Mouse (Mus musculus): ENCODE measurements at regions not wholly inside any gene's neighbourhood (a gene's known extent, or its start where the extent isn't known, plus 50 kb on each side); places are given as distances from the start of the nearest gene placed in this dataset.
A peak's percentile ranks its signal among the peaks of the same experiment; 100 is the strongest.
"Not testable (repeated sequence)": the region's sequence is repeated elsewhere in the genome, so short reads cannot be mapped to it uniquely, and the experiment has no call there.

- intact Hi-C loops (cut with DNase I), result no loop called here
- no peak for TF ChIP-seq CTCF (IDR thresholded peaks at IDR 0.05)
- Histone ChIP-seq H3K4me3 (no peak overlapping the region), H3K27ac (no peak overlapping the region)
- DNase-seq, result no peak
Measured at GRCm38 (mm10) chr13:5570386-5570785, 290.9 kb upstream of the Klf6 start.

GRCm38 (mm10) chr13:5576568-5576967 lies 284.7 kb upstream of the Klf6 start:
- Histone ChIP-seq H3K4me3 (no peak overlapping the region), H3K27ac (no peak overlapping the region)
- intact Hi-C loops (cut with DNase I), result no loop called here
- DNase-seq, result no peak
- no peak for TF ChIP-seq CTCF (IDR thresholded peaks at IDR 0.05)

- H3K4me3 ChIP-seq; intact Hi-C loops (cut with DNase I); H3K27ac ChIP-seq; DNase-seq: not testable (repeated sequence)
Measured at GRCm38 (mm10) chr13:5583681-5584080, 277.6 kb upstream of the Klf6 start.

GRCm38 (mm10) chr13:5587196-5587595 lies 274.1 kb upstream of the Klf6 start:
- no peak overlapping the region for H3K4me3 ChIP-seq
- no peak for DNase-seq
- intact Hi-C loops (cut with DNase I), result no loop called here
- no peak for TF ChIP-seq CTCF (IDR thresholded peaks at IDR 0.05)
- no peak overlapping the region for H3K27ac ChIP-seq

- Histone ChIP-seq H3K27ac (peak overlapping the region; percentile 78), H3K4me3 (no peak overlapping the region)
- DNase-seq, result peak; percentile 18
- TF ChIP-seq CTCF (IDR thresholded peaks at IDR 0.05), result no peak
- intact Hi-C loops (cut with DNase I), result no loop called here
Measured at GRCm38 (mm10) chr13:5591286-5591685, 270.0 kb upstream of the Klf6 start.

GRCm38 (mm10) chr13:5591837-5592555 lies 269.3 kb upstream of the Klf6 start:
- DNase-seq, result no peak
- intact Hi-C loops (cut with DNase I), result no loop called here
- Histone ChIP-seq H3K27ac (peak overlapping the region; percentile 78), H3K4me3 (peak overlapping the region; percentile 17; the same call in 1 of the 2 replicates)
- TF ChIP-seq CTCF (IDR thresholded peaks at IDR 0.05), result no peak

GRCm38 (mm10) chr13:5592556-5593061 lies 268.7 kb upstream of the Klf6 start:
- H3K4me3 ChIP-seq, result no peak overlapping the region; the same call in 1 of the 2 replicates
- no peak for TF ChIP-seq CTCF (IDR thresholded peaks at IDR 0.05)
- H3K27ac ChIP-seq, result peak overlapping the region; percentile 78
- intact Hi-C loops (cut with DNase I), result no loop called here
- no peak for DNase-seq

- DNase-seq, result no peak
- intact Hi-C loops (cut with DNase I), result loop anchor here (5.0 kb wide), 2 partner anchors 111 to 829 kb away; no protein-coding TSS in a partner anchor
Measured at GRCm38 (mm10) chr13:5601648-5602047, 259.6 kb upstream of the Klf6 start.

GRCm38 (mm10) chr13:5603905-5604596 lies 257.2 kb upstream of the Klf6 start:
- no peak for DNase-seq
- no peak for TF ChIP-seq CTCF (IDR thresholded peaks at IDR 0.05)
- Histone ChIP-seq H3K4me3 (peak overlapping the region; percentile 21; the same call in 1 of the 2 replicates), H3K27ac (peak overlapping the region; percentile 85)
- intact Hi-C loops (cut with DNase I), result loop anchor here (2.0 to 5.0 kb wide), 3 partner anchors 108 to 832 kb away; partner anchors contain the start of gene Klf6

More at GRCm38 (mm10) chr13:5601648-5602047, 259.6 kb upstream of the Klf6 start:
- Histone ChIP-seq H3K27ac (no peak overlapping the region), H3K4me3 (no peak overlapping the region)
- TF ChIP-seq CTCF (IDR thresholded peaks at IDR 0.05), result no peak

GRCm38 (mm10) chr13:5605418-5605817 lies 255.9 kb upstream of the Klf6 start:
- H3K27ac ChIP-seq, result peak overlapping the region; percentile 85
- intact Hi-C loops (cut with DNase I), result loop anchor here (2.0 kb wide), 1 partner anchor 255 kb away; the partner anchor contains the start of gene Klf6
- DNase-seq, result no peak
- no peak for TF ChIP-seq CTCF (IDR thresholded peaks at IDR 0.05)
- no peak overlapping the region for H3K4me3 ChIP-seq

- H3K27ac ChIP-seq, result no peak overlapping the region
- TF ChIP-seq CTCF (IDR thresholded peaks at IDR 0.05), result no peak
- intact Hi-C loops (cut with DNase I), result no loop called here
- no peak overlapping the region for H3K4me3 ChIP-seq
- DNase-seq, result no peak
Measured at GRCm38 (mm10) chr13:5607462-5607861, 253.8 kb upstream of the Klf6 start.

GRCm38 (mm10) chr13:5614186-5614737 lies 247.0 kb upstream of the Klf6 start:
- intact Hi-C loops (cut with DNase I), result no loop called here
- no peak overlapping the region for H3K4me3 ChIP-seq
- H3K27ac ChIP-seq, result peak overlapping the region; percentile 81
- peak; percentile 33 for DNase-seq
- TF ChIP-seq CTCF (IDR thresholded peaks at IDR 0.05), result no peak

GRCm38 (mm10) chr13:5614833-5615232 lies 246.4 kb upstream of the Klf6 start:
- H3K27ac ChIP-seq, result peak overlapping the region; percentile 81
- no peak for TF ChIP-seq CTCF (IDR thresholded peaks at IDR 0.05)
- H3K4me3 ChIP-seq, result no peak overlapping the region
- DNase-seq, result no peak
- intact Hi-C loops (cut with DNase I), result no loop called here

All from gastrocnemius, adult 2 months (tissue).